Mouse (Mus musculus): ENCODE data around the gene St6gal1.

GRCm38 (mm10) chr16:23243726-23244425 is 19.3 kb downstream of the St6gal1 start:
- TF ChIP-seq CTCF (IDR thresholded peaks at IDR 0.05; ENCODE audit: low read depth, low read length): no peak
- no peak for TF ChIP-seq POLR2A (IDR thresholded peaks at IDR 0.05; ENCODE audit: borderline replicate concordance, low read depth, low read length)

All from bone marrow macrophage, adult 2 months (primary cell).